Mouse (Mus musculus) bone marrow, adult 2 months (tissue): ENCODE data around the gene Rab17.

Experiments
- CTCF ChIP-seq: fragments of 200-500 bp; IDR thresholded peaks from 2 replicates; pipeline ENCODE4 v1.5.1; 2011; ENCODE audit warnings: low read length, control low read depth; ENCODE audit not compliant: control insufficient read depth, insufficient read depth
- POLR2A ChIP-seq: fragments of 200-500 bp; IDR thresholded peaks from 2 replicates; pipeline ENCODE4 v1.6.1; 2011; ENCODE audit warnings: low read depth, mild to moderate bottlenecking, control low read depth, low read length, borderline replicate concordance; ENCODE audit not compliant: control insufficient read depth

- no peak for TF ChIP-seq CTCF
- no peak for TF ChIP-seq POLR2A
Observed at GRCm38 (mm10) chr1:91017111-91017758, 47.8 kb upstream of the Rab17 start.
